Mouse (Mus musculus) erythroid progenitor cell, adult 5-6 weeks (primary cell): ENCODE measurements around the gene Pipox. TPM values are rescaled to one million over a fixed set of nuclear protein-coding genes. Genes with fewer than 3 reads are reported as not detected.

ENCODE experiments used
- ATAC-seq: replicated peaks from 2 replicates; pipeline ENCODE4 v1.8.0; 2016; ENCODE audit warnings: moderate number of reproducible peaks, mild to moderate bottlenecking, moderate TSS enrichment, inconsistent platforms; ENCODE audit not compliant: poor library complexity, low FRiP score, severe bottlenecking
- total RNA-seq, 2 experiments: library from RNA; stranded (forward) in 1 of 2; stranded (reverse) in 1 of 2; fragments of 150-400 nt in 1 of 2; fragments of 186-747, 209-891 nt in 1 of 2; gene quantifications; 2 replicates each; pipeline versions ENCODE4 v1.2.3 to v1.2.4; 2015 to 2017; ENCODE audit warnings: low replicate concordance in 2 of 2

The Pipox gene
- total RNA-seq, 2 experiments from 2014 or later, result not detected

DNA sequence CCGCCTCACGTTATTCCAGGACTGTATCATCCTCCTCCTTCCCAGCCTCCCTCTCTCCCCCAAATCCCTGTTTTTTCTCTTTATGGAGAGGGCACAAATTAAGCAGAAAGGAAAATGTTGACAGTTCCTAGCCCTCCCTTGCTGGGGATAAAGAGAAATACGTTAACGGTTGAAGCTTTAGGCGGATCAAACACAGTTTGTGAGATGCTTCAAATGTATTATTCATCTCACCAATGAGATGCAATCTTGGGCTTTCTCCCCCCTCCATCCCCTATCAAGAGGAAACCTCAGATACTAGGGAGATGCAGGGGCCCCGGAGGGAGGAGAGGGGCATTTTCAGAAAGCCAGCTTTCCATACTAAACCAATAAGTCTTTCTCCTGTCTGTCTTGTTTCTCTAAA is 15.9 kb upstream of the Pipox start:
- no peak for ATAC-seq

DNA sequence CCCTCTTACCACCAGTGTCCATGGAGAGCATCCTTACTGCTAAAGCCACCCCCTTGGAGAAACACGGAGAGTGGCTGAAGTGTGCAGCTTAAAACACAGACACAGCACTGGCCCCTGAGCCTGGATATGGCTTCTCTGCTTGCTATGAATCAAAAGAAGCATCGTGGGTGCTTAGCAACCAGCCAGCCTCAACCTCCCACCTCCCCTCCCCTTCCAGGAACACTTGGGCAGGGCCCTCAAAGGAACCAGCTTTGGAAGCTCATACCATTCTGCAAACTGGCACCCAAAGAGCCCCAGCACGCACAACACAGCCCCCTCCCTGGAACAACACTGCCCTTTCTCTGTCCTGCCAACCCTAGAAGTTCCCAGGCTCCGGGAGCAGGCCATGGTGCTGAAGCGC is 15.5 kb upstream of the Pipox start:
- ATAC-seq, result no peak

GRCm38 (mm10) chr11:77908468-77908867 is 14.6 kb upstream of the Pipox start:
- ATAC-seq, result no peak

- no peak for ATAC-seq
These were observed 12.9 kb upstream of the Pipox start for GRCm38 (mm10) chr11:77906747-77907174.

DNA sequence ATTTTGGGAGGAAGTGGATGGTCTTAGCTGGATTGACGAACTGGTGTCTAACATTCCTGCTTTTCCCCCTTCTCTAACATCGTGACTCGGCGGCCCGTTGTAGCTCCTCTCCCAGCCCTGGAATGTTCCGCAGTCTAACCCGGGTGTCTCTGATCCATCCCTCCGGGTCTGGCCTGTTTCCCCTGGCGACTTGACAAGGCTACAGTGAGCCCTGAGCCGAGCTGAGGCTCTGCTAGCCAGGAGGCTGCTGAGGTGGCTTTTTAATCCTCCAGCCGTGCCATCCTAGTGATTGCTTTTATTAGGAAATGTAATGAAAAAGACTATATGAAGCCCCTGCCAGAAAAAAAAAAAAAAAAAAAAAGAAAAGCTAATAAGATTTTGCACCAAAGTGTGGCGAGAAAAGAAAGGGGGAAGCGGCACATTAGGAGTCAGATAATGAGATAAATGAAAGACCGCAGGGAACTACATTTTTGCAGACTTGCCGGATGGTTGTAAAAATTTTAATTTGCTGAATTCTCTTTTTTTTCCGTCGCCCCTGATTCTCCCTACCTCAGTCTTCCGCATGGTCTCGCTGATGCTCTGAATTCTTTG is 12.3 kb upstream of the Pipox start:
- ATAC-seq, result no peak

DNA sequence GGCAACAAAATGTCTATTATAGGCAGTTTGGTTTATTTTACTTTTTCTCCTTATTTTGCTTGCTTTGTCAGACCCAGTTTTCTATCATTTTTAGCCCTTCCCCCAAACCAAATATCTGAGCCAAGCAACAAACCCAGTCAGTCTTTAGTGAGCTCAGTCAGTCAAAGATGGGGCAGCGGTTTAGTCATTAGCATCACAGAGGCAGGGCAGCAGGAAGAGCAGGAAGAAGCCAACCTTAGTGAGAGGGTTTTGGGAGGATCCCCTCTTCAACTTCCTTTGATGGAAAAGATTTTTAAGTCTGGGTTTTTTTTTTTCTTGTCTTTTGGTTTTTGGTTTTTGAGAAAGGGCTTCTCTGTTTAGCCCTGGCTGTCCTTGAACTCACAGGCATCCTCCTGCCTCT is 10.8 kb upstream of the Pipox start:
- no peak for ATAC-seq

DNA sequence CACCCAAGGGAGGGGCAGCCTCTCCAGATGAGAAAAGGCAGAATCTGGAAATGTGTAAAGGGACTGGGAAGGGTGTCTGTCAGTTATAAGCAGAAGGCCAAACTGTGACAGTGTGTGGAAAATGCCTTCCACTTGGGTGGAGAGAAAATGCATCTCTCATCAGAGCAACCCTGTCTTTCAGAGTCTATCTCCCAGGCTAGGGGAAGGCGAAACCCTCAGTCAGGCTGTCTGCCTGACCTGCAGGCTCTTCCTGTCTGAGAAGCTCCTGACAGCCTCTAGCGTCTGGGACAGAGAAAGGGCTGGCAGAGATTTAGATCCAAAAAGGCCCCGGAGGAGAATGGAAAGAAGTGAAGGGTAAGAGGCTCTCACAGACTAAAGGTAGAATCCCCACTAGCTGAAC is 9.9 kb upstream of the Pipox start:
- no peak for ATAC-seq

- ATAC-seq, result no peak
These were observed 8.0 kb upstream of the Pipox start for GRCm38 (mm10) chr11:77901775-77902355.

DNA sequence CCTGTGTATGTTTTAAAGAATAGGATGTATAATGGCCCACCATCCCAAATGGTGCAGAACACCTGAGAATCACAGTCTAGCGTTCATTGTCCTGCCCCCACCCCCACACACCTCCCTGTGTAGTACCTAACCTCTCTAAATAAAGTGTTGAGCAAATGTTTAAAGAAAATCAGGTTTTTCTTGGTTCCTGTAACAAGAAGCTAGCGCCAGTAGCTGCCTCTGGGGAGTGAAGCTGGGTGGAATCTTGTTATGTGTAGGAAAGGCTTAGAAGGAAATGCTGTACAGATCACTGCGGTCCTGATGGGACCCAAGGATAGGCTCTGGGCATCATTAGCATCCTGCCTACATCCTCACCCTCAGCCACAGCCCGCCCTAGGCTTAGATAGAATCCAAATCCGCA is 7.5 kb upstream of the Pipox start:
- no peak for ATAC-seq

GRCm38 (mm10) chr11:77900696-77901095 is 6.8 kb upstream of the Pipox start:
- no peak for ATAC-seq

GRCm38 (mm10) chr11:77900187-77900586 is 6.3 kb upstream of the Pipox start:
- ATAC-seq, result no peak

DNA sequence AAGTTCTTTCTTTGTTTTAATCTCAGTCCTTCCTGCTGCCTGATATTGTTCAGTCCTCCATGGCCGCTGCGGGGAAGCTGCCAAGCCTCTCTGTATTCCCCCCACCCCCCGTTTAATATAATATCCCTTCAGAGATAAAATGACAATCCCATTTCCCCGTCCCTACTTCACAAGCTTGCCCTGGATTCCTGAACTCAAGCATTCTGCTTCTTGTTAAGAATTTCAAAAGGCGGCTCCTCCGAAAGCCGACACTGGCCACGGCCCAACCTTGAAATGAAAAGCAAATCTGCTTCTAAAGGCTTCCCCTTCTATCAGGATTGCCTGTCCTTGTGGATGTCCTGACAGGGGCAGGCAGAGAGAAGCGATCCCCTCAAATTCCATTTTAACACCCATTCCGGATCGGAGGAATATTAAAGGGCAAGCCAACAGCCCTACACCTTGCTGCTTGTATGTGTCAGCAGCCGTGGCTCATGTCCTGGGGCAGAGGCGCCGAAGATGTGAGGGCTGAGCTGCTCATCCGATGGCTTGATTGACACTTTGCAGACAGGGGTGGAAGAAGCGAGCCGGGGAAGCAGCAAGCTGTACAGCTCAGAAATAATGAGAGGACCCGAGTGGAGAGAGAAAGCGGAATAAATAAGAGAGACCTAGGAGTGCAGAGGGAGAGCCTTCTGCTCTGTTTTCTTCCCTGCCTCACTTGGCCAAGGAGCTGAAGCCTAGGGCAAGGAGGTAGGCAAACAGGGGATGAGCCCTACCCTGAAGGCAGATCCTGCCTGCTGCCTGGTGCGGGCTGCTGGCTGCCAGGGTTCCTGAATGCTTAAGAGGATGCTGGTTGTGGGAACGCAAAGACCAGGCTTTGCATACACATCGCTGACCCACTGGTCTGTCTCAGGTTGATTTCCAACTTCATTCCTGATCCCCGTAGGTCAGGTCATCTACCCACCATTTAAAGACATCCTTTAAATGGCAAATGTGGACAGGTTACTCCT is 3.2 kb upstream of the Pipox start:
- ATAC-seq, result no peak

- ATAC-seq, result no peak
These were observed 2.6 kb upstream of the Pipox start for GRCm38 (mm10) chr11:77896480-77896819.

DNA sequence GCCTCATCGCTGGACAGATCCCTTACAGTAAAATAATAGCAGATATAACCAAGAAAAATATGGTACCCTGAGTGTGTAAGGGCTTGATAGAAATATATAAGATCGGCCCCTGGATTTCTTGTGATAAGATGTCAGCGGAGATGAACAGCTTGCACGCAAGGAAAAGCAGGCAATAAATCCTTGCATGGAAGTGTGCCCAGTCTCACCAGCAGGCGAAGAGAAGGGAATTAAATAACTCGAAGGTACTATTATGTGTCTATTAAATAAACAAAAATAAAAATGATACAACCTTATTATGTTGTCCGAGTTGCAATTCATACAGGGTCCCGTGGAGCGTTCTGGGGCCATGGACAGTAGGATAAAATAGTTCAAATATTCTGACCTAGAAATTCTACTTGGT is 2.1 kb upstream of the Pipox start:
- ATAC-seq, result no peak

DNA sequence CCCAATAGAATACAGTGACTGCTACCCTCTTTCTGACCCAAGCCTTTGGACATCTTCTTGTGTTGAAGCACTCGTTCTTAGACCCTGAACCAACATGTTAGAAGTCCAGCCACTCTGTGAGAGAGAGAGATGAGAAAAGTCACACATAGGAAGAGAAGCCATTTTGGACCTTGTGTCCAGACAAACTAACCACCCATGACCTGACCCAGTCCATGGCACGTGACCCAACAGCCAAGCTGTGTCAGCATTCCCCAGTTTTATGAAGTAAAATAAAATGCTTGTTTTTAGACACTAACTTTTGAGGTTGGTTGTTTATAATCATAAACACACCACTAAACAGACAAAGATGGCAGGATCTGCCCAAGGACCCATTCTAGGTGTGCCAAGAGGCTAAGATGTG is 1.1 kb upstream of the Pipox start:
- no peak for ATAC-seq

DNA sequence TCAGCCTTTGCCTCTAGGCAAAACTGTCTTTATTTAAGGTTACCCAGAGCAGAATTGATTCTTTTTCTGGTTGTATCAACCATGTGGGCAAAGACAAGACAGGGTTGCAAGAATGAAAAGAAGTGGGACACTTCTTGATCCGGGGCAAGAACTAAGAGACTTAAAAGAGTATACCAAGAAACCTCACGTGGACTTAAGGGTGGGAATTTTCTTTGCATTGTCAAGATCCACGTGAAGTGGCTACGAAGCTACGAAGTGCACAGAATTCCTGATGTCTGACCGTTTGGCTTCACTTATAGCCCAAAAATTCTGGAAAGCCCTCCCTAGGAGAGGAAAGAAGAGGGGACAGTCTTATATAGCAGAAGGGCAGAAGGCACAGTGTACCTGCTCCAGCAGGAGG is 613 bp downstream of the Pipox start:
- ATAC-seq, result no peak

GRCm38 (mm10) chr11:77892883-77893282 is 1.0 kb downstream of the Pipox start:
- no peak for ATAC-seq

DNA sequence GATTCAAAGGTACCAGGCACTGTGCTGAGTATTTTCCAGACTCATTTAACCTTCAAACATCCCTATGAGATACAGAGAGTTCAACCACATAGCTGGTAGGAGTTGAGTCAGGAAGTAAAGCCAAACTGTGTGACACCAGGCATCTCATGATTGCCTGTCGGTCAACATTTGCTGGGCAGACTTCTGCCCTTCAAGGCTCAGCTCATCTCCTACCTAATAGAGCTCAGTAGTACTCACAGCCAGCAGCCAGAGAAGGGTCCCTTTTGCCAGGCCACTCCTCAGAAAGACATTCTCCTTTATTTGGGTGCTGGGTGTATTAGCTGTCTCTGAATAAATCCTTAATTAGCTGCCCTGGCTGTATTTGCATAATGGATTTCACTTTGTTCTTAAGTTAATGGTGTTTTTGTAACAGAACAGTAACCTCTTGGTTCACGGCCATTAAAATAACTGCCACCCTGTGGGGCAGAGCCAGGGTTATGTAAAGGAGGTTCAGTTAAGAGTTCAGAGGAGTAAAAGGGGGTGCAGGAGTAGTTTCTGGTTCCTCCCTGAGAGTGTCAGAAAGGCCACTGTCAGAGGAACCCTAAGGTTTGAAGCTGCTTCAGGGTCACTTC is 3.1 kb downstream of the Pipox start:
- ATAC-seq, result no peak

DNA sequence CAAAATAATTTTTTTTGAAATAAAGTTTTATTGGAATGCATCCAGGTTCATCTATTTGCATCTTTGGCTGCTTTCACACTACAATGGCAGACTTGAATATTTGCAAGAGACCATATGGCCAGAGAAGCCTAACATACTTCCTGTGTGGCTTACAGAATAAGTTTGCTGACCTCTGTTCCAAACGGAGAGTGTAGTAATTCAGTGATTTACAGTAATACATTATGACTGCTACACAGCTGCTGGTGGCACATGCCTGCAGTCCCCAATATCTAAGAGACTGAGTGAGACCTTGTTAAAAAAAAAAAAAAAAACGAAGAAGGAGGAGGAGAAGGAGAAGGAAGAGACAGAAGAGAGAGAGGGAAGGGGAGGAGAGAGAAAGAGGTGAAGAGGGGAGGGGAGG is 4.4 kb downstream of the Pipox start:
- ATAC-seq, result no peak

DNA sequence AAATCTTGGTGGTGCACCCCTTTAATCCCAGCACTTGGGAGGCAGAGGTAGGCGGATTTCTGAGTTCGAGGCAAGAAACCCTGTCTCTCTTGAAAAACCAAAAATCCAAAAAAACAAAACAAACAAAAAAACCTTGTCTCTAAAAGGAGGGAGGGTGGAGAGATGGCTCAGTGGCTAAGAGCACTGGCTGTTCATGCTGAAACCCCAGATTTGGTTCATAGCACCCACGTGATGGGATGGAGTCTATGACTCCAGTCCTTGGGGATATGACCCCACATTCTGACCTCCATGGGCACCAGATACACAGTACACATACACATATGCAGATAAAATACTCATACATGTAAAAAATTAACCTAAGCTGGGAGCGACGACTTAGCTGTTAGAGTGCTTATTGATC is 5.0 kb downstream of the Pipox start:
- no peak for ATAC-seq
